Mouse (Mus musculus) Patski (cell line): ENCODE results near the gene Fam227a. TPM values are rescaled to one million over a fixed set of nuclear protein-coding genes. Genes with fewer than 3 reads are reported as not detected.

Experiments
- ATAC-seq: fragments of 100-300 bp; one replicate; pipeline ENCODE4 v1.8.0; 2021
- CTCF ChIA-PET: fragments of 350-600 bp; sonication (Branson Sonifier 250); formaldehyde crosslinking; loops from one replicate; lab custom pipeline; 2022; ENCODE audit warnings: inconsistent platforms; lab: Charles Lee
- POLR2A ChIA-PET: fragments of 350-600 bp; sonication (Branson Sonifier 250); formaldehyde crosslinking; loops from one replicate; lab custom pipeline; 2022; ENCODE audit warnings: antibody characterized with exemption, inconsistent platforms; lab: Charles Lee
- DNase-seq: peaks from one replicate; pipeline ENCODE4 v3.0.0-alpha.2; 2011; ENCODE audit warnings: low read depth, low spot score
- H3K27me3 ChIP-seq: fragments of 371-371 bp; one replicate; pipeline ENCODE4 v1.5.1; 2021
- CTCF ChIP-seq: fragments of 100-300 bp; IDR thresholded peaks from one replicate; pipeline ENCODE4 v1.5.1; 2021
- in situ Hi-C: fragments of 300-500 bp; cut with MboI; formaldehyde crosslinking; loops from 3 replicates; pipeline ENCODE4 v1.11.1; 2018; ENCODE audit warnings: low pct_unique_long_range_greater_than_20kb, mixed read lengths
- polyA plus RNA-seq: library from polyadenylated mRNA; unstranded; gene quantifications from one replicate; pipeline ENCODE4 v1.2.3, GENCODE M21; 2021

The Fam227a gene
- polyA plus RNA-seq, result 4.6 TPM

DNA sequence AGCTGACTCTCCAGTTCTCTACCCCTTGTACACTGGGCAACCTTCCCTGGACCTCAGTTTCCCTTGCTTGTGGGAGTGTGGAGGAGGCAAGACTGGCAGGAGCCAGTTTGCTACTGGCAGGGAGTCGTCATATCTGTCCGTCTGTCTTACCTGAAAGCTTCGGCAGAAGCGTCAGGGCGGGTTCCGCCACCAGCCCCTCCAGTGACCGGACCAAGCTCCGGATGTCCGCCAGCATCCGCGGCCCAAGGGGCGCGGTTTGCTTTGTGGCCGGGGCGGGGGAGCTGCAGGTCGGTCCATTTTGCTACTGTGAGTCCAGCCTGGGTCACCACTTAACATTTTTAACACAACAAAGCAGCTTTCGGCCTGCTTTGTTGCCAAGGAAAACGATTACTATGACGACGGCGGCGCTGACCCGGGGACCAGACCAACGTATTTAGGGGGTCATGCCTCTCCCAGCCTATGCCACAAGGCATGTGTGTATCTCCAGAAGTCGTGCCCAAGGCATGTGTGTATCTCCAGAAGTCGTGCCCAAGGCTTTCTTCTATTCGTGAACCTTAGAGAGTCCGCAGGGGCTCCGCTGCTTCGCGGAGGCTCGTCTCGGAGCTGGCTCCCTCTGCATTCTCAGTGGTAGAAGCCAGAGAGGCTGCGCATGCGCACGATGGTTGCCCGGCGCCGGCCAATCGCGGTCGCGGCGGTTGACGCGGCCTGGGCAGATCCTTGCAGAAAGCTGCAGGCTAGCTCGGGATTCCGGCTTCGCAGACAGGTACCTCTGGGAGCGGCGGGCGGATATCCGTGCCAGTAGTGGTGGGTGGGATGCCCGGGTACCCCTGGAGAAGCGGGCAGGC is at the start of gene Fam227a, which contains the start of gene Cby1:
Gene Fam227a (minus strand): TSS at position 426 of the 845 bp plus-strand sequence.
Gene Cby1 (plus strand): TSS at position 669 of the 845 bp plus-strand sequence.
- ChIA-PET POLR2A (interaction anchor here (1.3 to 1.7 kb wide), 3 partner anchors 24 to 67 kb away, joined by 4 to 8 read pairs (median 4); no protein-coding TSS in a partner anchor), CTCF (interaction anchor here (0.8 to 2.3 kb wide), 8 partner anchors 9 to 416 kb away, joined by 3 to 9 read pairs (median 3); partner anchors contain the start of gene Tomm22)
- H3K27me3 ChIP-seq, result no peaks in the 10 kb centered on the region
- ATAC-seq, result peak; percentile 67
- peak; percentile 69 for DNase-seq
- no peak for TF ChIP-seq CTCF
- in situ Hi-C loops, result loop anchor here (5.0 kb wide), 1 partner anchor 436 kb away; no protein-coding TSS in a partner anchor

DNA sequence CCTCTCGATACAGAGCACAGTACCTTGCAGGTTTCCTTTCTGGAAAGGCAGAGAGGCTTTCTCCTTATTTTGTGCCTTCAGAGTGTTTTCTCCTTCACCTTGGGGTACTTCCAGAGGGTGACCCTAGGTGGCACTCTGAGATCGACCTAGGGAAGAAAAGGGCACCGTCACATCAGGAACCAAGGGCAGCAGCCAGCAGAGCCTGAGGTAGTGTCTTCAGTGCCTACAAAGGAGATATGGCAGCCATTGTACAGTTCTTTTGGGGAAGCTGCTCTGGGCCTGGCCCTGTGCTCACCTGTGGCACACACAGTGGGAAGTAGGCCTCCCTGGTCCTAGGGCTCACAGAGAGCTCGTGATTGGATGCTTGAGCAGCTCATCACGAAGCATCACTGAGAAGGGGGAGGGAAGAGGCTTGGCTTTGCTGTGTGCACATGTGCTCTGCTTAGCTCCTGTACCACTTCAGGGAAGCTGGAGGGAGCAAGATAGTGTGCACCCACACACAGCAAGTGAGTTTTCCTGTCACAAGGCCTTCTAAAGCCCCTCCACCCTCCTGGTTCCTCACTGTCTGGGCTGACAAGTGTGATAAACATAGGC is 49.6 kb upstream of the Fam227a start:
- DNase-seq (no peak), ATAC-seq (no peak)
- H3K27me3 ChIP-seq, result no peaks in the 10 kb centered on the region
- POLR2A ChIA-PET, result interaction anchor here (1.0 kb wide), 1 partner anchor 16 kb away, joined by 3 read pairs; no protein-coding TSS in a partner anchor
- CTCF ChIA-PET, result interaction anchor here (1.1 to 2.7 kb wide), 4 partner anchors 11 to 17 kb away, joined by 3 to 11 read pairs (median 6); no protein-coding TSS in a partner anchor
- no peak for TF ChIP-seq CTCF
- in situ Hi-C loops, result no loop called here

DNA sequence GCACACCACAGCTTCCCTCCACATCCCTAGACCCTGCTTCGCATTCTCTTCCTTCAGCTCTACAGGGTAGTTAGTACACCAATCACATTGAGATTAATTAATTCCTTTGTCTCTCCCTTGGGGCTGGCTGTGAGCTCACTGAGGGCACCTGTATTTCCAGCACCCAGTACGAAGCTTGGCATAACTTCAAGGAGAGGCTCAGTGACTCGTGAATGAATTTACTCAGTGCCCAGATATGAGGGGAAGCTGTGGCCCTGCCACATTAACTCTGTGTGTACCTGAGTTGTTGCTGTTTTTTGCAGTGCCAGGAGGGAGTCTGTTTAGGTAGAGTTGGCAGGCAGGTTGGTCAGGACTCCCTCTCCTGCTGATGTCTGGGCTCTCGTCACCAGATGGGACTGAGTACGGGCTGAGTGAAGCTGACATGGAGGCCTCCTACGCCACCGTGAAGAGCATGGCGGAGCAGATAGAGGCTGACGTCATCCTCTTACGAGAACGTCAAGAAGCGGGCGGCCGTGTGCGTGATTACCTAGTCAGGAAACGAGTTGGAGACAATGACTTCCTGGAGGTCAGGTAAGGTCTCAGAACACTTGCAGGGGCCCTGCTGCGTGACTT is 48.0 kb upstream of the Fam227a start:
- H3K27me3 ChIP-seq, result no peaks in the 10 kb centered on the region
- no peak for TF ChIP-seq CTCF
- DNase-seq, result no peak
- in situ Hi-C loops, result no loop called here
- ChIA-PET POLR2A (interaction anchor here (1.4 kb wide), 2 partner anchors 9 to 13 kb away, joined by 3 read pairs; no protein-coding TSS in a partner anchor), CTCF (interaction anchor here (1.4 to 2.7 kb wide), 2 partner anchors 9 to 14 kb away, joined by 5 to 11 read pairs; no protein-coding TSS in a partner anchor)
- no peak for ATAC-seq

DNA sequence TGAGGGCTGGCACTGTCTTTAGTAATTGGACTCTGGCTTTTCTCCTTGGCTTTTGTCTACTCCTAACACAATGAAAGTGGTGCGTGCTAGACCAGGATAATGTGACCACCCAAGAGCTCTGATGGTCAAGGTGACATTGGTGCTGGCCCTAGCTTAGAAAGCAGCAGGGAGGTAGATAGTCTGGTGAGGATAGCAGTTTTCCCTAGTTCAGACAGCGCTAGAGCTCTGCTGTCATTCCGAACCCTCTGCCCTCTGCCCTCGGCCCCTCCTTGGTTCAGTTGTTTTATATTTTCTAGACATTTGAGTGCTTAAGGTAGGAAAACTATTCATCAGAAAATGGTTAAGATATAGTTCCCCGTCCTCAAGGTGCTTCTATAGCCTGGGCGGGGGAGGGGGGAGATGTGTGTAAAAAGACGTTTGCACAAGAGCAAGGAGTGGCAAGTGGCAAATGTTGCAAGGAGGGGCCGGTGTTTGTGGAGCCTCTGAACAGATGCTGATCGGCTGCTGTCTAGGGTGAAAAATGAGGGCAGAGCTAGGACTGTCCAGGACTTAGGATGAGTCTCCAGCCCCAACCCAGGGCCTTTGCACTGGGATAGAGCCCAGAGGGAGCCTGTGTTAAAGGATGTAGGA is 38.9 kb upstream of the Fam227a start:
- ATAC-seq, result no peak
- in situ Hi-C loops, result no loop called here
- no peak for DNase-seq
- H3K27me3 ChIP-seq, result no peaks in the 10 kb centered on the region
- TF ChIP-seq CTCF, result no peak
- ChIA-PET CTCF (interaction anchor here (0.8 to 1.6 kb wide), 3 partner anchors 9 to 19 kb away, joined by 3 to 7 read pairs (median 5); no protein-coding TSS in a partner anchor), POLR2A (interaction anchor here (0.8 kb wide), 1 partner anchor 9 kb away, joined by 3 read pairs; no protein-coding TSS in a partner anchor)

DNA sequence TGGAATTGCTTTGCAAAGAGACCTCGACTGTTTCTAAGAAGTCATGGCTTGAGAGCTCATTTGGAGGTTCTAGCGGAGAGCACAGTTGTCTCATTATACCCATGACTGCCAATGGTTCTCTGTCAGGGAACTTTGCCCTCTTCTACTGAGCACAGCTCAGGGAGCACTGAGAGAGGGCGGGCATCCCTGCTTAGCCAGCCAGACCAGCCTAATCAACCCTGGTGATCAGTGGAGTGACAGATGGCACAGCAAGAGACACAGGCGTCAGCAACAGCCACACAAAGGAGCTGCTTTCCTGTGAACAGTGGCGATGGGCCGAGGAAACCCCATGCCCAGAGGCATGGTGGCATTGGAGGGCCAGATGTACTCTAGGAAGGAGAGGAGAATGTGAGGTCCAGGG is 38.3 kb upstream of the Fam227a start:
- no peak for ATAC-seq
- H3K27me3 ChIP-seq, result no peaks in the 10 kb centered on the region
- ChIA-PET CTCF (interaction anchor here (1.1 to 1.6 kb wide), 2 partner anchors 12 to 20 kb away, joined by 3 to 7 read pairs; no protein-coding TSS in a partner anchor), POLR2A (interaction anchor here (0.8 kb wide), 1 partner anchor 10 kb away, joined by 3 read pairs; no protein-coding TSS in a partner anchor)
- no peak for DNase-seq
- in situ Hi-C loops, result no loop called here
- TF ChIP-seq CTCF, result no peak

DNA sequence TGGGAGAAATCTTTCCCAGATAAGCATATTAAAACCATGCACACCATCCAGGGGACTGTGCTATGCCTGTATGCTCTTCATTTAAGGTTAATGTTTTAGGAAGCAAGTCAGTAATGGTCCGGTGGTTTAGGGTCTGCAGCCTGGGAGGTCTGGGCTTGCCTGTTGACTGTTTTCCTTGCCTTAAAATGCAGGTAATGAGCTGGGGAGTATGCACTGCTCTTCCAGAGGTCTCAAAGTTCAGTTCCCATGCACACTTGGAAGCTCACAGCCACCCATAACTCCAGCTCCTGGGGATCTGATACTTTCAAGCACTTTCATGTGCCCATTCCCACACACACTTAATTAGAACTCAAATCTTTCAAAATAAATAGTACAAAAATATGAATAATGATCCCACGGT is 37.8 kb upstream of the Fam227a start:
- no peaks in the 10 kb centered on the region for H3K27me3 ChIP-seq
- DNase-seq (no peak), ATAC-seq (no peak)
- in situ Hi-C loops, result no loop called here
- POLR2A ChIA-PET, result no interaction called here
- CTCF ChIA-PET, result interaction anchor here (1.6 kb wide), 1 partner anchor 12 kb away, joined by 7 read pairs; no protein-coding TSS in a partner anchor
- no peak for TF ChIP-seq CTCF

DNA sequence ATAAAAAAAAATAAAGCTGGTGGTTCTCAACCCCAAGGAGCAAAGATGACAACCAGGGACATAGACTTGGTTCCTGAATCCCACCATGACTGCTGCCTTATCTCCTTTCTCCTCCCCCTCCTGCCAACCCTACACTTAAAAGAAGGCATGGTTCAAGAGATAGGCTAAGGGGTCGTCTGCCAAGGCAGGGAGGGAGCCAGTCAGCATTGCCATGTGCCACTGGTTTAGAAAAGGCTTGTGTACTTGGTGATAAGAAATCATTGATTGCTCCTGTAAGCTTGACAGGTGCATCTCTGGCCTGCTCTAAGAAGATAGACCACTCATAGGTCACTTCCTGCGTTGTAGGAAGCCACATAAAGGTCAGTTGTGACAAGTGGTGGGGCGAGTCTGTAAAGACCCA is 36.8 kb upstream of the Fam227a start:
- DNase-seq (no peak), ATAC-seq (no peak)
- CTCF ChIA-PET, result no interaction called here
- TF ChIP-seq CTCF, result no peak
- in situ Hi-C loops, result no loop called here
- no peaks in the 10 kb centered on the region for H3K27me3 ChIP-seq
- POLR2A ChIA-PET, result no interaction called here

DNA sequence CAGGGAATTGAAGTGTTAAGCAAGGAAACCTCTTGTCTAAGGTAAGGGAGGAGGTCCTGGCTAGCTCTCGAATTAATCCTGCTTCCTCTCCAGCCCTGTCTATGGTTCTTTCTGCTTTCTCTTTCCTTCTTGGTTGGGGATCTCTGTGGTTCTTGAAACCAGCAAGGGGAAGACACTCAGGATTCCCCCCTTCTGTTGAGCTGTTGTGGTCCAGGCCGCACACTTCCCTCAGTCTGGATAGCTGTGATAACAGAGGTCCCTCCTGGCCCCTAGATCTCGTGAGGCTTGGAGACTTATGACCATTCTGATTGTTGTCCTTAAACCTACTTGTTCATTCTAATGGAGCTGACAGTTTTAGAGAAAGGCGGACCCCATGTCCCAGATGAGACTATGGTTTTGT is 35.8 kb upstream of the Fam227a start:
- H3K27me3 ChIP-seq, result no peaks in the 10 kb centered on the region
- no peak for TF ChIP-seq CTCF
- CTCF ChIA-PET, result no interaction called here
- in situ Hi-C loops, result no loop called here
- POLR2A ChIA-PET, result interaction anchor here (1.0 kb wide), 1 partner anchor 13 kb away, joined by 3 read pairs; no protein-coding TSS in a partner anchor
- DNase-seq, result no peak
- ATAC-seq, result no peak

DNA sequence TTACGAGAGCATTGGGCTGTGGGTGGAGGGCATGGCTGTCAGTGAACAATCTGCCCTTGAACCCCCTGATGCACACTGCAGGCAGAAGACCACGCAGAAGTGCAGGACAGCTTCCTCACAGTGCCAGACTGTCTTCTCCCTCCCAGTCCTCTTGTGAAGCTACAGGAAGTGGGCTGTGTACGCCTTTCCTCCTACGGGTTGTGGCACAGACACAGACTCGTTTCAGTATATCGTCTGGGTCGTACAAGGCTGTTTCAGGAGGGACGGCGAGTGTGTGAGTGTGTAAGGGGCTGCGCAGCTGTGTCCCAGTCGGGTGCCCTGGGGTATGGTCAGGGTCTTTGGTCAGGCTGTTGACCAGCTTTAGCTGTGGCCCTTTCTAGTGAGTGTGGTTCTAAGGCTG is 35.0 kb upstream of the Fam227a start:
- H3K27me3 ChIP-seq, result no peaks in the 10 kb centered on the region
- CTCF ChIA-PET, result interaction anchor here (0.9 to 2.0 kb wide), 2 partner anchors 9 to 14 kb away, joined by 5 to 11 read pairs; no protein-coding TSS in a partner anchor
- POLR2A ChIA-PET, result interaction anchor here (1.0 to 1.4 kb wide), 2 partner anchors 13 to 23 kb away, joined by 3 to 5 read pairs; no protein-coding TSS in a partner anchor
- no peak for TF ChIP-seq CTCF
- ATAC-seq, result no peak
- in situ Hi-C loops, result no loop called here
- DNase-seq, result no peak
